Mouse (Mus musculus) heart, embryonic 15.5 days (tissue): ENCODE results near the gene BC030499. TPM values are rescaled to one million over a fixed set of nuclear protein-coding genes. Genes with fewer than 3 reads are reported as not detected.

Experiments
- ATAC-seq: fragments of 200-750 bp; cut with Nextera tagmentation; replicated peaks from 2 replicates; pipeline ENCODE4 v1.8.0; 2017; ENCODE audit warnings: low read depth, moderate TSS enrichment; ENCODE audit not compliant: insufficient number of reproducible peaks, insufficient read depth, low FRiP score
- H3K27ac ChIP-seq: fragments of 300-500 bp; sonication (generic); 2 replicates; pipeline ENCODE4 v1.5.1; 2015; ENCODE audit warnings: mild to moderate bottlenecking, inconsistent platforms
- H3K27me3 ChIP-seq: fragments of 300-500 bp; sonication (generic); 2 replicates; pipeline ENCODE4 v1.6.1; 2015; ENCODE audit warnings: inconsistent platforms
- H3K36me3 ChIP-seq: fragments of 300-500 bp; sonication (generic); 2 replicates; pipeline ENCODE4 v1.6.1; 2015; ENCODE audit warnings: mild to moderate bottlenecking, inconsistent platforms
- H3K4me1 ChIP-seq: fragments of 300-500 bp; sonication (generic); replicated peaks from 2 replicates; pipeline ENCODE4 v1.6.1; 2015; ENCODE audit warnings: inconsistent platforms
- H3K4me2 ChIP-seq: fragments of 300-500 bp; sonication (generic); 2 replicates; pipeline ENCODE4 v1.6.1; 2015; ENCODE audit warnings: inconsistent platforms, mild to moderate bottlenecking, moderate library complexity
- H3K4me3 ChIP-seq: fragments of 300-500 bp; sonication (generic); 2 replicates; pipeline ENCODE4 v1.5.1; 2015; ENCODE audit warnings: mild to moderate bottlenecking, inconsistent platforms
- H3K9ac ChIP-seq: fragments of 300-500 bp; sonication (generic); 2 replicates; pipeline ENCODE4 v1.6.1; 2015; ENCODE audit warnings: mild to moderate bottlenecking, inconsistent platforms
- H3K9me3 ChIP-seq: fragments of 300-500 bp; sonication (generic); replicated peaks from 2 replicates; pipeline ENCODE4 v1.6.1; 2016; ENCODE audit warnings: inconsistent platforms
- WGBS: fragments of 180-500 bp; shearing (Covaris S2); methylation state at CpG from one replicate; pipeline ENCODE4 v1.1.7; 2015; ENCODE audit warnings: mixed read lengths; 5-methylcytosine and 5-hydroxymethylcytosine counted together
- polyA plus RNA-seq: library from polyadenylated mRNA; unstranded; fragments of >200 nt; fragmentation: Nextera tagmentation; extraction: Ambion mirVana; gene quantifications from 2 replicates; pipeline ENCODE4 v1.2.1, GENCODE M21; 2015

BC030499 gene
- polyA plus RNA-seq, result 0.23 and 0.38 TPM in 2 replicates

DNA sequence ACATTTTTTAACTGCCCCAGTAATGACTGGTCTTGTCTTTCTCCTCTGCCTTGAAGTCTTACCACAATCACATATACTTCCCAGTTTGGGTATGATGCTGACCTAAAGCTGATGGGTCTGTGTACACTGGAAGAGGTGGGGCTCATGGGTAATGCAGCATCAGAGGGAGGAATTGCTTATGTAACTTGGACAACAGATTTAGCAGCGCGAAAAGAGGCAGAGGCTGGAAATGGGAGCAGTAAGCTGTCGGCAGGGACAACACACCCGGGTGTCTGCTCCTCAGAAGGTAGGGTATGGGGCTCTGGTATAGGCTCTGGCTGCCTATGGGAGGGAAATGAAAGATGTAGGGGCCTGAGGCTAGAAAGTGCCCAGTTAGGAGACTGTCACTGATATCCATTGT is at the start of gene BC030499:
Gene BC030499 (plus strand): TSS at position 188 of the 400 bp plus-strand sequence.
- ATAC-seq, result no peak

DNA sequence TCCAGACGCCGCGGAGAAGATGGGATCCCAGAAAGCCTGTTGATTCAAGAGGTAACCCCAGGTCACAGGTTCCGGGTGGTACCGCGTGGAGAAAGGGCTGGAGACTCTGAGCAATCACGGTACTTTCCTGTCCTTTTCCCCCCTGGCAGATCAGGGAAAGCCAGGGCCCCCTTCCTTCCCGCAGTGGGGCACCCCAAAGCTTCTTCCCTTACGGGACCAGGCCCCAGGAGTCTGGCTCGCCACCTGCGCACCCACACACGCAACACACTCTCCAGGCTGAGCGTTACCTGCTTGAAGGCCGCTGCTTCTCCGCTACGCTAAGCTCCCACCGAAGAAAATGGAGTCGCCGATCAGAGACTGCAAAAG is 45.4 kb upstream of the BC030499 start:
- H3K36me3 ChIP-seq, result peaks cover 6% of the 10 kb centered on the region
- peak overlapping the region; percentile 99 for H3K4me3 ChIP-seq
- H3K4me1 ChIP-seq, result peaks cover 37% of the 10 kb centered on the region
- peak overlapping the region; percentile 82 for H3K4me2 ChIP-seq
- peak overlapping the region; percentile 98 for H3K27ac ChIP-seq
- H3K27me3 ChIP-seq, result no peaks in the 10 kb centered on the region
- peak overlapping the region; percentile 97 for H3K9ac ChIP-seq
- no peaks in the 10 kb centered on the region for H3K9me3 ChIP-seq
- 0% methylated on average over 19 of the region's 19 CpGs for WGBS
- ATAC-seq, result peak; percentile 3; the same call in 1 of the 2 replicates

More for the DNA sequence above, at the start of gene BC030499:
- H3K4me2 ChIP-seq, result no peak within 1 kb of the TSS
- 85% methylated on average over 4 of the region's 4 CpGs for WGBS
- H3K4me1 ChIP-seq, result no peaks in the 10 kb centered on the region
- no peak within 1 kb of the TSS for H3K9ac ChIP-seq
- H3K27ac ChIP-seq, result no peak within 1 kb of the TSS
- H3K4me3 ChIP-seq, result no peak within 1 kb of the TSS
- no peaks in the 10 kb centered on the region for H3K9me3 ChIP-seq
- H3K27me3 ChIP-seq, result no peaks in the 10 kb centered on the region
- peaks cover 65% of the 10 kb centered on the region for H3K36me3 ChIP-seq

DNA sequence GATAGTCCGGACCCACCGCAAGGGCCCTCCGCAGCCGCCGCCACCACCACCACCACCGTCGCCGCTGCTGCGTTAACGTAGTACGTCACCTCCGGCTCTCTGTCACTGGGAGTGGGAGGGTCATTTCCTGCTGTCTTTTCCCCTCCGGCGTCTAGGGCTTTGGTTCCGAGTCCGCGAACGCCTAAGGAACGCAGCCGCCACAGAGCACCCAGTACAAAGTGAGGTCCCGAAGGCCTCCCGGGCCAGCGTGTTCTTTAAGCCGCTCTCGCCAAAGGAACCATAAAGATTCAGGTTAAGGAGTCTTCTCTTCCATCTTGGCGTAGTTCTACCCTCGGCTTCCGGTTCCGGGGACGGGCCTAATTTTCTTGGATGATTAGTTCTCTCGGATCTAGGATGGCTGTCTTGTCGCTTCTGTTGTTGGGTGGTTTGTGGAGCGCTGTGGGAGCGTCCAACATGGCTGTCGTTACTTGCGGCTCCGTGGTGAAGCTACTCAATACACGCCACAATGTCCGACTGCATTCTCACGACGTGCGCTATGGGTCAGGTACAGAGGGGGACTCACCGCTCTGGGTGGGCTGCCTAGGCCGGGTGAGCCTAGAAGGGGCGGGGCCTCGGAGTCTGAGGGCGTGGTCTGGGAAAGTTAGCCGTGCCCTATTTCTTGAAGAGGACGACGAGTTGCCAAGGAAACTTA is 44.9 kb upstream of the BC030499 start, which contains the start of the genes Sdf2 and Supt6:
Gene Sdf2 (plus strand): TSS at position 120 of the 691 bp plus-strand sequence.
Gene Supt6 (minus strand): TSS at position 361 of the 691 bp plus-strand sequence.
- peak within 1 kb of the TSS; percentile 97 for H3K9ac ChIP-seq
- H3K36me3 ChIP-seq, result peaks cover 7% of the 10 kb centered on the region; the same call in 1 of the 2 replicates
- H3K27me3 ChIP-seq, result no peaks in the 10 kb centered on the region
- peak within 1 kb of the TSS; percentile 98 for H3K27ac ChIP-seq
- peaks cover 32% of the 10 kb centered on the region for H3K4me1 ChIP-seq
- peak; percentile 93 for ATAC-seq
- no peaks in the 10 kb centered on the region for H3K9me3 ChIP-seq
- H3K4me2 ChIP-seq, result peak within 1 kb of the TSS; percentile 82
- peak within 1 kb of the TSS; percentile 99 for H3K4me3 ChIP-seq
- WGBS, result under 1% methylated on average over 50 of the region's 50 CpGs

DNA sequence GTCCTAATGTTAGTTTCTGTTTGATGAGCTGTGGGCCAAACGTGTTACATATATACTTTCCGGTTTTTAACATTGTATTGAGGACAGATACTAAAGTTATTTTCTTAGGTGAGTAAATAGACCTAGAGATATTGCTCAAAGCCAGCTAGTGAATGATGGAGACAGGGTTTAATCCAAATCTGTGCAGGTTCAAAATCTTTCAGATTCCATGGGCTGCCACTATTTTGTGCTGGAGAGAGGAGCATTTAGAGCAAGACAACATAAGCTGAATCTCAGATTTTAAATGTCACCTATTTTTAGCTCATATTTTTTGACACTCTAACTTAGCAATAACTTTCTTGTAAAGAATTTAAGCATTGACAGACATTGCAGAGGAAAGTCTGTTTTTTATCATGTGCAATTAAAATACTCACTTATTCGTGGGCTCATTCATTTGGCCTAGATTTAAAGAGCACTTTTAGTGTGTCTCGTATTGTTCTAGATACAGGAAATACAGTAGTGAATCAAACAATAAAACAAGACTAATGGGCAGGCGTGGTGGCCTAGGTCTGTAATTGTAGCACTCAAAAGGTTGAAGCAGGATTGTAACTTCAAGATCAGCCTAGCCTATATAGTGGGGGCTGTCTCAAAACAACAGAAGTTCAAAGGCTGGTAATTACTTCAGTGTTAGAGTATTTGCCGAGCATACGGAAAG is 44.2 kb upstream of the BC030499 start:
- H3K9ac ChIP-seq, result peak overlapping the region; percentile 97
- no peak for ATAC-seq
- H3K36me3 ChIP-seq, result peaks cover 14% of the 10 kb centered on the region
- H3K4me2 ChIP-seq, result peak overlapping the region; percentile 82
- WGBS, result 40% methylated on average over 7 of the region's 7 CpGs
- H3K9me3 ChIP-seq, result no peaks in the 10 kb centered on the region
- peak overlapping the region; percentile 99 for H3K4me3 ChIP-seq
- H3K27me3 ChIP-seq, result no peaks in the 10 kb centered on the region
- H3K4me1 ChIP-seq, result peaks cover 30% of the 10 kb centered on the region
- peak overlapping the region; percentile 98 for H3K27ac ChIP-seq

DNA sequence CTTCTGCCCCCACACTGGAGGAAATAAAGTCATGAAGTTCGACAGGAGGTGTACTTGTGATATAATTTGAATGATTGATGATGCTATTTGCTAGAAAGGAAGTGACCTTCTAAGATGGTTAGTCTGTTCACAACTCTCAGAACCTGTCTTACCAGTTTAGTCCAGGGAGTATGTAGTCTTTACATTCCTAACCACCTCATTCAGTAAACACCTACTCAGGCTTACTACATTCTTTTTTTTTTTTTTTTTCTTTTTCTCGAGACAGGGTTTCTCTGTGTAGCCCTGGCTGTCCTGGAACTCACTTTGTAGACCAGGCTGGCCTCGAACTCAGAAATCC is 43.7 kb upstream of the BC030499 start:
- 65% methylated on average over 3 of the region's 3 CpGs for WGBS

DNA sequence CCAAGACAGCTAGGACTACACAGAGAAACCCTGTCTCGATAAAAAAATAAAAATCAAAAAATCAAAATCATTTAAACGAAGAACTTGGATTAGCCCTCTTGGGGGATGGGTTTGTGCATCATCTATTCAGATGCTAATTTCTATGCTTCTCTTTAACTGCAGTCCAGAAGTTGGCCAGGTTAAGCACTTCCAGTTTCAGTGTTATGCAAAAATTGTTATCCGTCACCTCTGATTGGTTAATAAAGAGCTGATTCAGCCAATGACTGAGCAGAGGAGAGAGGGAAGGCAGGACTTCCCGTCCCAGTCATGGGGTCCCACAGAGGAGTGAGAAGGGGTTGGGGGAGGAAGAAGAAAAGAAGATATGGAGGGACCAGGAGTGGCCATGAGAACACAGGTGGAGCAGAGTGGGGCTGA is 42.9 kb upstream of the BC030499 start:
- WGBS, result 68% methylated on average over 4 of the region's 4 CpGs
- Histone ChIP-seq H3K4me3 (no peak overlapping the region), H3K36me3 (peaks cover 25% of the 10 kb centered on the region), H3K27me3 (no peaks in the 10 kb centered on the region), H3K27ac (no peak overlapping the region), H3K4me1 (peaks cover 29% of the 10 kb centered on the region), H3K9ac (no peak overlapping the region), H3K9me3 (no peaks in the 10 kb centered on the region), H3K4me2 (peak overlapping the region; percentile 2; the same call in 1 of the 2 replicates)
- no peak for ATAC-seq

More for the DNA sequence above, 43.7 kb upstream of the BC030499 start:
- Histone ChIP-seq H3K9ac (no peak overlapping the region), H3K9me3 (no peaks in the 10 kb centered on the region), H3K27ac (no peak overlapping the region), H3K27me3 (no peaks in the 10 kb centered on the region), H3K4me1 (peaks cover 29% of the 10 kb centered on the region), H3K36me3 (peaks cover 18% of the 10 kb centered on the region), H3K4me3 (peak overlapping the region; percentile 99; the same call in 1 of the 2 replicates), H3K4me2 (peak overlapping the region; percentile 82)
- ATAC-seq, result no peak

DNA sequence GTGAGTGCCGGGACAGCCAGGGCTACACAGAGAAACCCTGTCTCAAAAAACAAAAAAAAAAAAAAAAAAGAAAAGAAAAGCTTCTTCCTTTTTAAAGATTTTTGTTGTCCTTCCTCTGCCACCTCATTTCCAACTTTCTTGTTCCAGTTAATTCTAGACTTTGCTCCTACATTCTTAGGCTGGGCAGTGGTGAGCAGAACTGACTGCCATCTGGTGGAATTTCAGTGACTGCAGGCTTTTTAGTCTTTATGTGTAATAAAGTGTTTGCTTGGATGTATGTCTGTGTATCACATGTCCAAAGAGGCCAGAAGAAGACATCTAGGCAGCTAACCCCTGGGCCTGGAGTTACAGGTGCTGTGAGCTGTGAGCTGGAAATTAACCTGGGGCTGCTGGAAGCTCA is 34.0 kb upstream of the BC030499 start:
- no peak overlapping the region for H3K9ac ChIP-seq
- H3K27me3 ChIP-seq, result peaks cover 10% of the 10 kb centered on the region; the same call in 1 of the 2 replicates
- peaks cover 30% of the 10 kb centered on the region for H3K36me3 ChIP-seq
- H3K27ac ChIP-seq, result no peak overlapping the region
- H3K4me3 ChIP-seq, result no peak overlapping the region
- ATAC-seq, result no peak
- no peaks in the 10 kb centered on the region for H3K9me3 ChIP-seq
- 77% methylated on average over 1 of the region's 1 CpGs for WGBS
- no peaks in the 10 kb centered on the region for H3K4me1 ChIP-seq
- no peak overlapping the region for H3K4me2 ChIP-seq

DNA sequence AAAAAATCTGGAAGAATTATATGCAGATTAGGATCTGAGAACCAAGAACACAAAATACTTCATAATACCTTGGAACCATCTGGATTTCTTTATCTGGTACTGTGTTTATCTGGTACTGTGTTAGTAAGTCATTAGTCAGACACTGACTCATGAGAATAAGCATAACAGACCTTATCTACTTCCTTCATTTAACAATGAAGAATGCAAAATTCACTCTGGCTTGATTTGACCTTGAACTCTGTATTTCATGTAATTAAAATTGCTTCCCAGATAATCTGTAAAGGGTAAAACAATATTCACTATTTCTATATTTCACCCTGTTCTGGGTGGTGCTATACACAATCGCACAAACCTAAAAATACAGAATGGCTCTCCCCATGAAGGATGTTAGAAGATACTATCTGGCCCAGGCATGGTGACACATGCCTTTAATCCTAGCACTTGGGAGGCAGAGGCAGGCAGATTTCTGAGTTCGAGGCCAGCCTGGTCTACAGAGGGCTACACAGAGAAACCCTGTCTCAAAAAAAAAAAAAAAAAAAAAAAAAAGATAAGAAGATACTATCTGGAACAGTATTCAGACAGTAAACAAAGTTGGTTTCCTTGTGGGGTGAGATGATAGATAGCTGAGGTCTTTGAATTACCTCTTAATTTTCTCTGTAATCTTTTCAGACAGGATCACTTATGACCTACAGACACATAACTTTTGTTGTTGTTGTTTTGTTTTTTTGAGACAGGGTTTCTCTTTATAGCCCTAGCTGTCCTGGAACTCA is 30.0 kb upstream of the BC030499 start:
- H3K4me3 ChIP-seq, result peak overlapping the region; percentile 98

DNA sequence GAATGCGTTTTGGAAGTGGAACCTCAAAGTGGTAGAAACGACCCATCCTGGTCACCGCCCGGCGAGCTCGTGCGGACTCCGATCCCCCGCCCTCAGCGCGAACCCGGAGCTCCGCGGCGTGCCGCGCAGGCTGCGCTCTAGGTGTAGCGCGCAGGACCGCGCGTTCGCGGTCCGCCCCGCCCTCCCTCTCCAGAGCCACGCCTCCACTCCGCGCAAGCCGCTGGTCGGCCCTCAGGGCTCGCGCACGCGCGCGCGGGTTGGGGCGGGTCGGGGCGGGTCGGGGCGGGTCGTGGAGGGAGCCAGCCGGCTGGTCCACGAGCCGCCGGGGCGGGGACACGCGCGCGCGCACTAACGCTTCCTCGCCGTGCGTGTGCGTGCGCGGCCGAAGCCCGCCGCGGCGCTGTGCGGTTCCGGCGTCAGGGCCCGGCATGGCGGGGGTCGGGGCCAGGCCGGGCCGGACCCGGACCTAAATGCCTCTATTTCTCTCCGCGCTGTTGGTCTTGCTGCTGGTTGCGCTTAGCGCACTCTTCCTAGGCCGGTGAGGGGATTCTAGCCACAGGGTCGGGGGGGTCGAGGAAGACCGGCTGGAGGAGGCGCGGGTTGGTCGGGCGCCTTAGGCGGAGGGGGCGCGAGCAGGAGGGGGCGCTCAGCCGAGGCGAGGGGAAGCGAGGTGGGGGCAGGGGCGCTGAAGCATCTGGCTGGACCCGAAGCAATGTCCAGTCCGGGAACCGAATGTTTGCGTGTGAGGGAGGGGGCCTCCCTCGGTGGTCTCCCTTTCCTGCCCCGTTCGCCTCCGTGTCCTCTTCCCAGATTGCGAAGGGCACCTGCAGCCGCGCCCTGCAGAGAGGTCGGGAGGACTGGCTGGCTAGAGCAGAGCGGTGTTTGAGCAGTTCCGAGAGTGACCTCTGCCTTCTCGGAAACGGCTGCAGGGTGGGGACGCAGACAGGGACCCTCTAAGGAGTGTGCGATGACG is 29.0 kb upstream of the BC030499 start, which contains the start of gene 2610507B11Rik:
Gene 2610507B11Rik (plus strand): TSS at position 373 of the 973 bp plus-strand sequence.
- peaks cover 13% of the 10 kb centered on the region for H3K4me1 ChIP-seq
- H3K4me3 ChIP-seq, result peak within 1 kb of the TSS; percentile 98
- H3K9me3 ChIP-seq, result no peaks in the 10 kb centered on the region
- peak within 1 kb of the TSS; percentile 90 for H3K27ac ChIP-seq
- under 1% methylated on average over 111 of the region's 115 CpGs for WGBS
- H3K9ac ChIP-seq, result peak within 1 kb of the TSS; percentile 86
- ATAC-seq, result peak; percentile 98
- H3K4me2 ChIP-seq, result peak within 1 kb of the TSS; percentile 60
- peaks cover 10% of the 10 kb centered on the region; the same call in 1 of the 2 replicates for H3K27me3 ChIP-seq
- H3K36me3 ChIP-seq, result peaks cover 33% of the 10 kb centered on the region

More for the DNA sequence above, 30.0 kb upstream of the BC030499 start:
- no peak overlapping the region for H3K27ac ChIP-seq
- 93% methylated on average over 2 of the region's 2 CpGs for WGBS
- no peak for ATAC-seq
- no peaks in the 10 kb centered on the region for H3K9me3 ChIP-seq
- peaks cover 13% of the 10 kb centered on the region for H3K4me1 ChIP-seq
- H3K9ac ChIP-seq, result no peak overlapping the region
- peaks cover 10% of the 10 kb centered on the region; the same call in 1 of the 2 replicates for H3K27me3 ChIP-seq
- peaks cover 24% of the 10 kb centered on the region for H3K36me3 ChIP-seq
- H3K4me2 ChIP-seq, result peak overlapping the region; percentile 60

DNA sequence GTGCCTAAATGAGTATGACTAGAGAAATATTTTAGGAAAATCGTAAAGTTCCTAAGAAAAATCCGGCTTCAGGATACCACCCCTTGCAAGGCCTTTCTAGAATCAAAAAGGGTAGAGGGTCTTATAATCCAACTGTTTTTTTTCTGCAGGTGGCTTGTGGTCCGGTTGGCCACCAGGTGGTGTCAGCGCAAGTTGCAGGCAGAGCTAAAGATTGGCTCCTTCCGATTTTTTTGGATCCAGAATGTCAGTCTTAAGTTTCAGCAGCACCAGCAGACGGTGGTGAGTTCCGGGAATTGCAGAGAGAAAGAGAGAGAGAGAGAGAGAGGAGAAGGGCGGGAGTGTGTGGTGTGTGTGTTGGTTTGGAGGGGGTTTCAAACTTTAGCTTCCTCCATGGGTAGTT is 28.1 kb upstream of the BC030499 start:
- 5% methylated on average over 8 of the region's 8 CpGs for whole genome bisulfite sequencing
- Histone ChIP-seq H3K4me3 (peak overlapping the region; percentile 98), H3K27me3 (peaks cover 10% of the 10 kb centered on the region; the same call in 1 of the 2 replicates), H3K27ac (peak overlapping the region; percentile 90; the same call in 1 of the 2 replicates), H3K36me3 (peaks cover 42% of the 10 kb centered on the region), H3K4me1 (peaks cover 13% of the 10 kb centered on the region), H3K9me3 (no peaks in the 10 kb centered on the region), H3K4me2 (peak overlapping the region; percentile 60), H3K9ac (peak overlapping the region; percentile 86)
- no peak for ATAC-seq
